Mouse (Mus musculus): ENCODE measurements around the gene Olfr281. TPM values are rescaled to one million over a fixed set of nuclear protein-coding genes. Genes with fewer than 3 reads are reported as not detected.
"Not testable (repeated sequence)": the region's sequence is repeated elsewhere in the genome, so short reads cannot be mapped to it uniquely, and the experiment has no call there.

Gene Olfr281
- total and polyA plus RNA-seq, 3 experiments: 0.08 to 0.40 TPM; not detected in 1

DNA sequence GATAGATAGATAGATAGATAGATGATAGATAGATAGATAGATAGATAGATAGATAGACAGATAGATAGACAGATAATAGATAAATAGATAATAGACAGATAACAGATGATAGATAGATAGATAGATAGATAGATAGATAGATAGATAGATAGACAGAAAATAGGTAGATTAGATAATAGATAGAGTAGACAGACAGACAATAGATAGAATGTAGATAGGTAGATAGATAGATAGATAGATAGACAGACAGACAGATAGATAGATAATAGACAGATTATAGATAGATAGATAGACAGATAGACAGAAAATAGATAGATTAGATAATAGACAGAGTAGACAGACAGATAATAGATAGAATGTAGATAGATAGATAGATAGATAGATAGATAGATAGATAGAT is 35.6 kb upstream of the Olfr281 start:
- Histone ChIP-seq H3K27me3 (ENCODE audit: control insufficient read depth in 1 of 2, insufficient read depth in 2 of 2, low read length in 2 of 2) (peaks cover 4 to 11% of the 10 kb centered on the region in 2 experiments), H3K4me1 (ENCODE audit: control insufficient read depth in 1 of 2, insufficient read depth in 2 of 2, low read length in 2 of 2) (peaks cover 7 to 15% of the 10 kb centered on the region in 2 experiments; a peak in 3 of 4 replicates)
- not testable (repeated sequence) for H3K79me2 ChIP-seq (ENCODE audit: control insufficient read depth, insufficient read depth, low read length, poor library complexity); H3K36me3 ChIP-seq (ENCODE audit: control insufficient read depth in 1 of 2, insufficient read depth in 2 of 2, low read length in 2 of 2); H3K9ac ChIP-seq (ENCODE audit: control insufficient read depth, low read depth, low read length, poor library complexity, severe bottlenecking); H3K4me3 ChIP-seq (ENCODE audit: control insufficient read depth in 1 of 2, insufficient read depth in 1 of 2, low read depth in 2 of 2, low read length in 2 of 2); H3K9me3 ChIP-seq (replicated peaks; ENCODE audit: insufficient read depth, low read length); H3K27ac ChIP-seq (ENCODE audit: control insufficient read depth, low read depth, low read length); DNase-seq (ENCODE audit: low read depth, low spot score)
- TF ChIP-seq EP300 (IDR thresholded peaks at IDR 0.05; ENCODE audit: low read depth in 1 of 2, low read length in 2 of 2) (peak in 1 of 2 experiments; percentile 25; a peak in 1 of 4 replicates), CHD1 (IDR thresholded peaks at IDR 0.05; ENCODE audit: low read depth, low read length) (0 out of 2 replicates have a peak, but pooled peaks have one; percentile 54), GATA1 (IDR thresholded peaks at IDR 0.05; ENCODE audit: low read depth, low read length) (peak; percentile 87; the same call in 1 of the 2 replicates)

DNA sequence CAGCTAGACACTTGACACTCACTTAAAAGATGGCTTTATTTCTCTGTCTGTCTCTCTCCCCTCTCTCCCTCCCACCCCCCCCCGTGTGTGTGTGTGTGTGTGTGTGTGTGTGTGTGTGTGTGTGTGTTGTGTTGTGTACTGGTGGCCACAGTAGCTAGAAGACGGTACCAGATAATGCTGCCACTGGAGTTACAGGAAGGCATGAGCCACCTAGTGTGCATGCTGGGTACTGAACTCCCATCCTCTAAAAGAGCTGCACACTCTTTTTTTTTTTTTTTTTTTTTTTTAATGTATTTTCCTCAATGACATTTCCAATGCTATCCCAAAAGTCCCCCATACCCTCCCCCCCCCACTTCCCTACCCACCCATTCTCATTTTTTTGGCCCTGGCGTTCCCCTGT is 35.1 kb upstream of the Olfr281 start:
- not testable (repeated sequence) for H3K9me3 ChIP-seq (replicated peaks; ENCODE audit: insufficient read depth, low read length); H3K79me2 ChIP-seq (ENCODE audit: control insufficient read depth, insufficient read depth, low read length, poor library complexity); H3K9ac ChIP-seq (ENCODE audit: control insufficient read depth, low read depth, low read length, poor library complexity, severe bottlenecking); H3K27ac ChIP-seq (ENCODE audit: control insufficient read depth, low read depth, low read length); H3K4me3 ChIP-seq (ENCODE audit: control insufficient read depth in 1 of 2, insufficient read depth in 1 of 2, low read depth in 2 of 2, low read length in 2 of 2); H3K36me3 ChIP-seq (ENCODE audit: control insufficient read depth in 1 of 2, insufficient read depth in 2 of 2, low read length in 2 of 2)
- Histone ChIP-seq H3K27me3 (ENCODE audit: control insufficient read depth in 1 of 2, insufficient read depth in 2 of 2, low read length in 2 of 2) (peaks cover 9 to 15% of the 10 kb centered on the region in 2 experiments), H3K4me1 (ENCODE audit: control insufficient read depth in 1 of 2, insufficient read depth in 2 of 2, low read length in 2 of 2) (peaks cover 2 to 15% of the 10 kb centered on the region in 2 experiments; a peak in 2 of 4 replicates)
- DNase-seq (ENCODE audit: low read depth, low spot score): peak; percentile 87
- TF ChIP-seq ZC3H11A (IDR thresholded peaks at IDR 0.05; ENCODE audit: low read depth, low read length) (peak; percentile 19; the same call in 1 of the 2 replicates), SMC3 (IDR thresholded peaks at IDR 0.05; ENCODE audit: low read depth, low read length) (peak; percentile 56), RCOR1 (IDR thresholded peaks at IDR 0.05; ENCODE audit: low read depth, low read length) (peak; percentile 12; the same call in 1 of the 2 replicates), RAD21 (IDR thresholded peaks at IDR 0.05; ENCODE audit: low read depth, low read length) (peak; percentile 43), ETS1 (IDR thresholded peaks at IDR 0.05; ENCODE audit: low read depth, low read length) (peak; percentile 26; the same call in 1 of the 2 replicates), CTCF (IDR thresholded peaks at IDR 0.05 in 2 of 3, conservative IDR thresholded peaks at IDR 0.05 in 1 of 3; ENCODE audit: control insufficient read depth in 1 of 3, insufficient read depth in 1 of 3, low read depth in 2 of 3, low read length in 3 of 3, poor library complexity in 1 of 3, severe bottlenecking in 1 of 3) (peak; percentile 53 to 66 (median 63)), ZNF384 (IDR thresholded peaks at IDR 0.05; ENCODE audit: low read depth, low read length) (peak; percentile 94)

DNA sequence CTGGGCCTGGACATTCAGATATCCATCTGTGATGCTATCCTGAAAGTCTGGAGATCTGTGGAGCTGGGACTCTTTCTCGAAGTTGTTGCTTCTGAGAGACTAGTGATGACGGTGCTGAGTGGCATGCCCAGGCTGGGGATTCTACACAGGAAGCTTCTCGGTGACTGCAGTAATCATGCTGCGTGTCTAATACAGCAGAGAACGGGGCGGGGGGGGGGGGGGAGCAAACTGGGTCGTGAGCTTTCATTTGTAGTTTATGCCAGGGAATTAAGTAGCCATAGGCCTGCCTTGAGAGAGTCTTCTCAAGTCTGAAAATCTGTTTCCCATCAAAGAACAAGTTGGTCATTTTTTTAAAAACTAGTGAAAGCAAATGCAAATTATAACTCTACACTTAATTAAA is 34.3 kb upstream of the Olfr281 start:
- Histone ChIP-seq H3K9ac (ENCODE audit: control insufficient read depth, low read depth, low read length, poor library complexity, severe bottlenecking) (no peak overlapping the region), H3K27me3 (ENCODE audit: control insufficient read depth in 1 of 2, insufficient read depth in 2 of 2, low read length in 2 of 2) (peaks cover 17 to 18% of the 10 kb centered on the region in 2 experiments), H3K27ac (ENCODE audit: control insufficient read depth, low read depth, low read length) (no peak overlapping the region), H3K4me3 (ENCODE audit: control insufficient read depth in 1 of 2, insufficient read depth in 1 of 2, low read depth in 2 of 2, low read length in 2 of 2) (no peak overlapping the region), H3K36me3 (ENCODE audit: control insufficient read depth in 1 of 2, insufficient read depth in 2 of 2, low read length in 2 of 2) (peaks cover 0 to 6% of the 10 kb centered on the region in 2 experiments; a peak in 2 of 4 replicates), H3K9me3 (replicated peaks; ENCODE audit: insufficient read depth, low read length) (no peaks in the 10 kb centered on the region), H3K4me1 (ENCODE audit: control insufficient read depth in 1 of 2, insufficient read depth in 2 of 2, low read length in 2 of 2) (peaks cover 0 to 15% of the 10 kb centered on the region in 2 experiments; a peak in 2 of 4 replicates), H3K79me2 (ENCODE audit: control insufficient read depth, insufficient read depth, low read length, poor library complexity) (no peaks in the 10 kb centered on the region)
- DNase-seq (ENCODE audit: low read depth, low spot score): no peak
- no peak for TF ChIP-seq HCFC1 (IDR thresholded peaks at IDR 0.05; ENCODE audit: low read depth, low read length)
- TF ChIP-seq CHD2 (IDR thresholded peaks at IDR 0.05; ENCODE audit: low read length): no peak
- no peak for TF ChIP-seq NELFE (IDR thresholded peaks at IDR 0.05; ENCODE audit: low read depth, low read length)
- no peak for TF ChIP-seq POLR2AphosphoS5 (IDR thresholded peaks at IDR 0.05; ENCODE audit: borderline replicate concordance, low read depth, low read length)
- TF ChIP-seq EP300 (IDR thresholded peaks at IDR 0.05; ENCODE audit: low read depth in 1 of 2, low read length in 2 of 2): no peak

Data from MEL (cell line).